Mouse (Mus musculus) hindbrain, embryonic 16.5 days (tissue): Measurements from ENCODE around the gene Aida. TPM values are rescaled to one million over a fixed set of nuclear protein-coding genes. Genes with fewer than 3 reads are reported as not detected.
A peak's percentile ranks its signal among the peaks of the same experiment; 100 is the strongest.

ENCODE experiments used
- ATAC-seq: fragments of 200-750 bp; cut with Nextera tagmentation; 2 replicates; pipeline ENCODE4 v1.8.0; 2017; ENCODE audit warnings: moderate TSS enrichment, moderate library complexity
- H3K27ac ChIP-seq: fragments of 300-500 bp; sonication (generic); 2 replicates; pipeline ENCODE4 v1.5.1; 2014; ENCODE audit warnings: low read depth, mild to moderate bottlenecking, control low read depth, low read length, moderate library complexity
- H3K27me3 ChIP-seq: fragments of 300-500 bp; sonication (generic); replicated peaks from 2 replicates; pipeline ENCODE4 v1.6.1; 2014; ENCODE audit warnings: low read length; ENCODE audit not compliant: control insufficient read depth, insufficient read depth
- H3K36me3 ChIP-seq: fragments of 300-500 bp; sonication (generic); 2 replicates; pipeline ENCODE4 v1.6.1; 2014; ENCODE audit warnings: mild to moderate bottlenecking, low read length, moderate library complexity, mixed read lengths; ENCODE audit not compliant: control insufficient read depth, insufficient read depth
- H3K4me1 ChIP-seq: fragments of 300-500 bp; sonication (generic); 2 replicates; pipeline ENCODE4 v1.6.1; 2014; ENCODE audit warnings: low read depth, low read length; ENCODE audit not compliant: control insufficient read depth, insufficient read depth
- H3K4me2 ChIP-seq: fragments of 300-500 bp; sonication (generic); 2 replicates; pipeline ENCODE4 v1.6.1; 2014; ENCODE audit warnings: mild to moderate bottlenecking, low read length, control low read depth, moderate library complexity
- H3K4me3 ChIP-seq: fragments of 300-500 bp; sonication (generic); 2 replicates; pipeline ENCODE4 v1.5.1; 2014; ENCODE audit warnings: mild to moderate bottlenecking, low read length, control low read depth, moderate library complexity
- H3K9ac ChIP-seq: fragments of 300-500 bp; sonication (generic); 2 replicates; pipeline ENCODE4 v1.6.1; 2014; ENCODE audit warnings: low read depth, mild to moderate bottlenecking, control low read depth, low read length, moderate library complexity
- H3K9me3 ChIP-seq: fragments of 300-500 bp; sonication (generic); 2 replicates; pipeline ENCODE4 v1.6.1; 2014; ENCODE audit warnings: mild to moderate bottlenecking, low read length, moderate library complexity; ENCODE audit not compliant: control insufficient read depth
- WGBS: fragments of 180-500 bp; shearing (Covaris S2); extraction: QIAGEN DNeasy Blood & Tissue Kit; methylation state at CpG from one replicate; pipeline ENCODE4 v1.1.7; 2014; 5-methylcytosine and 5-hydroxymethylcytosine counted together
- polyA plus RNA-seq: library from polyadenylated mRNA; unstranded; fragments of >200 nt; fragmentation: Nextera tagmentation; extraction: Ambion mirVana; gene quantifications from 2 replicates; pipeline ENCODE4 v1.2.1, GENCODE M21; 2015

Aida gene
- polyA plus RNA-seq, 1 experiment from 2014 or later = 54.4 TPM

DNA sequence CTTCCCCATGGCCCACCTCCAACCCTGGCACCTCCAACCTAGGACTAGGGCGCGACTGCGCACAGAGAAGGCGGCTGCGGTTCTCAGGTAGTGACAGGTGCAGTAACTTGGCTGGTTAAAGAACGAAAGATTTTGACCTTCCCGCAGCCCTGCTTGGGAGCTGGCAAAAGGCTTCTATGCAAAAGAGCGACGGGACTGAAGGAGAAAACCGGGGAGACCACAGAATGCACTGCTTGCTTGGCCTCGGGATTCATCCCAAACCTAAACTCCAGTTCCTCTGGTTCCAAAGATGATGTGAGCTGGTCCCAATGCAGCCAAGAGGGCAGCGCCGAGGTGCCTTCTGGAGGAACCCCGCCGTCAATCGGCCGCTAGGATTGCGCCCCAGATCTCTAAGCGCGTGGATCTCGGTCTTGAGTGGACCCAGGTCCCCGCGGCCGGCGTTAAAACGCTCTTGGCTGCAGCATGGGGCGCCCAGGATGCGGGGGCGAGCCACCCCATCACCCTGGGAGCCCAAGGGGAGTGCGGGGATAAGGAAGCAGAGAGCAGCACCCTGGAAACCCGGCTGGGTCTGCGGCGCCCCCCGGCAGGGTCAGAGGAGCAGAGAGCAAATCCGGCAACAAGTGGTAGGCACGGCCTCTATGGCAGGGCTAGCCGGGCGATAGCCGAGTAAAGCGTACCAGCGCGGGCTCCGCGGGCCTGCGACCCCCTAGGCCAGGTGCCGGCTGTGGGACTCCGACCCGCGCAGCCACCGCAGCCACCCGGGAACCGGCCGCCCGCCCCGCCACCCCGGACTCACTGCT lies 72.4 kb downstream of the Aida start:
- H3K4me1 ChIP-seq = peaks cover 13% of the 10 kb centered on the region
- peak overlapping the region; percentile 87 for H3K9ac ChIP-seq
- H3K27ac ChIP-seq = peak overlapping the region; percentile 79
- H3K4me3 ChIP-seq = peak overlapping the region; percentile 93
- ATAC-seq = peak; percentile 76
- H3K36me3 ChIP-seq = peaks cover 2% of the 10 kb centered on the region; the same call in 1 of the 2 replicates
- no peaks in the 10 kb centered on the region for H3K9me3 ChIP-seq
- H3K27me3 ChIP-seq = no peaks in the 10 kb centered on the region
- peak overlapping the region; percentile 91 for H3K4me2 ChIP-seq
- under 1% methylated on average over 51 of the region's 56 CpGs for WGBS

GRCm38 (mm10) chr1:183369427-183370014 lies 73.1 kb downstream of the Aida start, which contains the start of gene Mia3:
TSS of gene Mia3 (minus strand) at chr1:183369553.
- Histone ChIP-seq H3K27ac (peak within 1 kb of the TSS; percentile 79), H3K36me3 (no peaks in the 10 kb centered on the region), H3K27me3 (no peaks in the 10 kb centered on the region), H3K4me3 (peak within 1 kb of the TSS; percentile 93), H3K9ac (peak within 1 kb of the TSS; percentile 87), H3K4me1 (peaks cover 13% of the 10 kb centered on the region), H3K4me2 (peak within 1 kb of the TSS; percentile 91), H3K9me3 (no peaks in the 10 kb centered on the region)
- WGBS = under 1% methylated on average over 34 of the region's 51 CpGs
- ATAC-seq = peak; percentile 98

GRCm38 (mm10) chr1:183374728-183375127 lies 78.3 kb downstream of the Aida start:
- H3K27me3 ChIP-seq = peaks cover 2% of the 10 kb centered on the region; the same call in 1 of the 2 replicates
- H3K27ac ChIP-seq = no peak overlapping the region
- no peaks in the 10 kb centered on the region for H3K9me3 ChIP-seq
- no peak for ATAC-seq
- WGBS = 74% methylated on average over 5 of the region's 5 CpGs
- no peak overlapping the region for H3K9ac ChIP-seq
- H3K4me1 ChIP-seq = peaks cover 3% of the 10 kb centered on the region
- H3K4me3 ChIP-seq = no peak overlapping the region
- no peaks in the 10 kb centered on the region for H3K36me3 ChIP-seq
- H3K4me2 ChIP-seq = no peak overlapping the region

Other genes with a start within 250 kb of the Aida start
- gene Disp1, start 75.1 kb upstream of the Aida start, polyA plus RNA-seq = 7.5 and 8.1 TPM in 2 replicates
- 98.7 and 103 TPM in 2 replicates for gene Brox, start 679 bp downstream of the Aida start, polyA plus RNA-seq
- gene Mia3, start 73.0 kb downstream of the Aida start, polyA plus RNA-seq = 102 and 116 TPM in 2 replicates
- 15.0 and 16.1 TPM in 2 replicates for gene Taf1a, start 92.4 kb downstream of the Aida start, polyA plus RNA-seq
- gene Hhipl2, start 121.6 kb downstream of the Aida start, polyA plus RNA-seq = 0.19 TPM in 2 replicates